Mouse (Mus musculus) liver, postnatal 0 days (tissue): ENCODE data around the gene Lclat1. TPM values are rescaled to one million over a fixed set of nuclear protein-coding genes. Genes with fewer than 3 reads are reported as not detected.

Experiments
- ATAC-seq: fragments of 200-750 bp; cut with Nextera tagmentation; 2 replicates; pipeline ENCODE4 v1.8.0; 2017; ENCODE audit warnings: mild to moderate bottlenecking, moderate library complexity
- DNase-seq: peaks from one replicate; pipeline ENCODE4 v3.0.0-alpha.2; 2016
- H3K27ac ChIP-seq: fragments of 300-500 bp; sonication (generic); 2 replicates; pipeline ENCODE4 v1.5.1; 2014; ENCODE audit warnings: antibody characterized with exemption, moderate library complexity, mild to moderate bottlenecking, low read depth
- H3K27me3 ChIP-seq: fragments of 300-500 bp; sonication (generic); 2 replicates; pipeline ENCODE4 v1.6.1; 2014; ENCODE audit warnings: low read length, control low read depth, mixed read lengths; ENCODE audit not compliant: insufficient read depth
- H3K36me3 ChIP-seq: fragments of 300-500 bp; sonication (generic); replicated peaks from 2 replicates; pipeline ENCODE4 v1.6.1; 2014; ENCODE audit warnings: mild to moderate bottlenecking, control low read depth, low read length, moderate library complexity, mixed read lengths; ENCODE audit not compliant: insufficient read depth
- H3K4me1 ChIP-seq: fragments of 300-500 bp; sonication (generic); 2 replicates; pipeline ENCODE4 v1.6.1; 2014; ENCODE audit warnings: antibody characterized with exemption, mild to moderate bottlenecking, control low read depth; ENCODE audit not compliant: insufficient read depth
- H3K4me2 ChIP-seq: fragments of 300-500 bp; sonication (generic); 2 replicates; pipeline ENCODE4 v1.6.1; 2014; ENCODE audit warnings: low read depth, mild to moderate bottlenecking, low read length, moderate library complexity, mixed read lengths
- H3K4me3 ChIP-seq: fragments of 300-500 bp; sonication (generic); 2 replicates; pipeline ENCODE4 v1.5.1; 2014; ENCODE audit warnings: low read depth, low read length
- H3K9ac ChIP-seq: fragments of 300-500 bp; sonication (generic); replicated peaks from 2 replicates; pipeline ENCODE4 v1.6.1; 2014; ENCODE audit warnings: mild to moderate bottlenecking, moderate library complexity
- H3K9me3 ChIP-seq: fragments of 300-500 bp; sonication (generic); 2 replicates; pipeline ENCODE4 v1.6.1; 2016; ENCODE audit warnings: mild to moderate bottlenecking, control low read depth, low read length, mixed read lengths
- CTCF ChIP-seq: sonication (generic); IDR thresholded peaks from 2 replicates; pipeline ENCODE4 v1.5.1; 2016; ENCODE audit warnings: antibody characterized with exemption, low read depth
- EP300 ChIP-seq: IDR thresholded peaks from 2 replicates; pipeline ENCODE4 v1.6.1; 2016; ENCODE audit warnings: antibody characterized with exemption, low read depth, mild to moderate bottlenecking
- WGBS: fragments of 180-500 bp; shearing (Covaris S2); extraction: QIAGEN DNeasy Blood & Tissue Kit; methylation state at CpG from one replicate; pipeline ENCODE4 v1.1.7; 2014; ENCODE audit not compliant: insufficient replicate concordance; 5-methylcytosine and 5-hydroxymethylcytosine counted together
- polyA plus RNA-seq: library from polyadenylated mRNA; unstranded; fragments of >200 nt; fragmentation: Nextera tagmentation; extraction: Ambion mirVana; gene quantifications from 2 replicates; pipeline ENCODE4 v1.2.1, GENCODE M21; 2015

Gene Lclat1
- polyA plus RNA-seq, 1 experiment from 2014 or later: 2.5 TPM

GRCm38 (mm10) chr17:73113230-73113629, 5.4 kb downstream of the Lclat1 start:
- TF ChIP-seq EP300: no peak
- no peak for TF ChIP-seq CTCF
- no peak overlapping the region for H3K27ac ChIP-seq
- DNase-seq (no peak), ATAC-seq (no peak)
- no peaks in the 10 kb centered on the region for H3K27me3 ChIP-seq
- no peak overlapping the region for H3K9ac ChIP-seq
- WGBS: 91% methylated on average over 4 of the region's 4 CpGs
- H3K4me2 ChIP-seq: no peak overlapping the region
- peaks cover 10% of the 10 kb centered on the region for H3K4me1 ChIP-seq
- no peak overlapping the region for H3K4me3 ChIP-seq
- no peaks in the 10 kb centered on the region for H3K9me3 ChIP-seq
- no peaks in the 10 kb centered on the region for H3K36me3 ChIP-seq

- ATAC-seq (no peak), DNase-seq (no peak)
- Histone ChIP-seq H3K4me2 (no peak overlapping the region), H3K4me3 (no peak overlapping the region), H3K27ac (no peak overlapping the region), H3K9ac (no peak overlapping the region), H3K36me3 (no peaks in the 10 kb centered on the region), H3K9me3 (no peaks in the 10 kb centered on the region), H3K4me1 (no peaks in the 10 kb centered on the region), H3K27me3 (no peaks in the 10 kb centered on the region)
- 79% methylated on average over 3 of the region's 3 CpGs for WGBS
- TF ChIP-seq EP300: no peak
- TF ChIP-seq CTCF: no peak
Observed at GRCm38 (mm10) chr17:73118134-73118533, 10.3 kb downstream of the Lclat1 start.

GRCm38 (mm10) chr17:73118702-73119101, 10.9 kb downstream of the Lclat1 start:
- Histone ChIP-seq H3K27ac (no peak overlapping the region), H3K36me3 (no peaks in the 10 kb centered on the region), H3K27me3 (no peaks in the 10 kb centered on the region), H3K9ac (no peak overlapping the region), H3K4me3 (no peak overlapping the region), H3K4me1 (no peaks in the 10 kb centered on the region), H3K9me3 (no peaks in the 10 kb centered on the region), H3K4me2 (no peak overlapping the region)
- WGBS: 41% methylated on average over 4 of the region's 4 CpGs
- no peak for DNase-seq
- TF ChIP-seq CTCF: no peak
- TF ChIP-seq EP300: no peak
- no peak for ATAC-seq

GRCm38 (mm10) chr17:73119150-73119549, 11.4 kb downstream of the Lclat1 start:
- Histone ChIP-seq H3K4me3 (no peak overlapping the region), H3K4me1 (no peaks in the 10 kb centered on the region), H3K36me3 (no peaks in the 10 kb centered on the region), H3K27ac (no peak overlapping the region), H3K4me2 (no peak overlapping the region), H3K9ac (no peak overlapping the region), H3K27me3 (no peaks in the 10 kb centered on the region), H3K9me3 (no peaks in the 10 kb centered on the region)
- DNase-seq (no peak), ATAC-seq (no peak)
- 78% methylated on average over 6 of the region's 6 CpGs for WGBS
- TF ChIP-seq EP300 (no peak), CTCF (no peak)

GRCm38 (mm10) chr17:73120545-73120944, 12.8 kb downstream of the Lclat1 start:
- no peaks in the 10 kb centered on the region for H3K27me3 ChIP-seq
- no peak overlapping the region for H3K4me2 ChIP-seq
- H3K9me3 ChIP-seq: no peaks in the 10 kb centered on the region
- no peak overlapping the region for H3K4me3 ChIP-seq
- TF ChIP-seq EP300 (no peak), CTCF (no peak)
- 77% methylated on average over 5 of the region's 5 CpGs for WGBS
- DNase-seq (no peak), ATAC-seq (no peak)
- H3K27ac ChIP-seq: 0 out of 2 replicates have a peak overlapping the region, but pooled peaks have one; percentile 5
- H3K36me3 ChIP-seq: no peaks in the 10 kb centered on the region
- no peaks in the 10 kb centered on the region for H3K4me1 ChIP-seq
- no peak overlapping the region for H3K9ac ChIP-seq

- no peak for TF ChIP-seq EP300
- TF ChIP-seq CTCF: no peak
- no peak overlapping the region for H3K4me3 ChIP-seq
- no peak overlapping the region for H3K4me2 ChIP-seq
- H3K27me3 ChIP-seq: no peaks in the 10 kb centered on the region
- DNase-seq: no peak
- ATAC-seq: no peak
- H3K4me1 ChIP-seq: peaks cover 2% of the 10 kb centered on the region; the same call in 1 of the 2 replicates
- H3K27ac ChIP-seq: no peak overlapping the region
- no peaks in the 10 kb centered on the region for H3K9me3 ChIP-seq
- H3K36me3 ChIP-seq: no peaks in the 10 kb centered on the region
- no peak overlapping the region for H3K9ac ChIP-seq
- 60% methylated on average over 2 of the region's 2 CpGs for WGBS
Observed at GRCm38 (mm10) chr17:73121726-73122125, 13.9 kb downstream of the Lclat1 start.

- DNase-seq (no peak), ATAC-seq (no peak)
- Histone ChIP-seq H3K9me3 (no peaks in the 10 kb centered on the region), H3K27ac (no peak overlapping the region), H3K27me3 (no peaks in the 10 kb centered on the region), H3K4me1 (peaks cover 2% of the 10 kb centered on the region; the same call in 1 of the 2 replicates), H3K4me2 (no peak overlapping the region), H3K9ac (no peak overlapping the region), H3K4me3 (no peak overlapping the region), H3K36me3 (no peaks in the 10 kb centered on the region)
- TF ChIP-seq CTCF (no peak), EP300 (no peak)
- WGBS: 39% methylated on average over 2 of the region's 2 CpGs
Observed at GRCm38 (mm10) chr17:73126349-73126748, 18.6 kb downstream of the Lclat1 start.
